Mouse (Mus musculus) hindbrain, embryonic 14.5 days (tissue): Measurements from ENCODE around the gene Lix1l. TPM values are rescaled to one million over a fixed set of nuclear protein-coding genes. Genes with fewer than 3 reads are reported as not detected.

ENCODE experiments used
- ATAC-seq: fragments of 200-750 bp; cut with Nextera tagmentation; 2 replicates; pipeline ENCODE4 v1.8.0; 2017; ENCODE audit warnings: moderate number of reproducible peaks, mild to moderate bottlenecking, moderate TSS enrichment, moderate library complexity; ENCODE audit not compliant: low FRiP score
- DNase-seq: peaks from one replicate; pipeline ENCODE4 v3.0.0-alpha.2; 2015; ENCODE audit warnings: low spot score
- H3K27ac ChIP-seq: fragments of 300-500 bp; sonication (generic); 2 replicates; pipeline ENCODE4 v1.5.1; 2014; ENCODE audit warnings: mild to moderate bottlenecking, moderate library complexity
- H3K27me3 ChIP-seq: fragments of 300-500 bp; sonication (generic); 2 replicates; pipeline ENCODE4 v1.6.1; 2014; ENCODE audit warnings: mild to moderate bottlenecking, low read length, mixed read lengths; ENCODE audit not compliant: control insufficient read depth, insufficient read depth
- H3K36me3 ChIP-seq: fragments of 300-500 bp; sonication (generic); replicated peaks from 2 replicates; pipeline ENCODE4 v1.6.1; 2014; ENCODE audit not compliant: control insufficient read depth, insufficient read depth
- H3K4me1 ChIP-seq: fragments of 300-500 bp; sonication (generic); replicated peaks from 2 replicates; pipeline ENCODE4 v1.6.1; 2014; ENCODE audit warnings: antibody characterized with exemption, low read length, mixed read lengths; ENCODE audit not compliant: control insufficient read depth, insufficient read depth
- H3K4me2 ChIP-seq: fragments of 300-500 bp; sonication (generic); replicated peaks from 2 replicates; pipeline ENCODE4 v1.6.1; 2014; ENCODE audit warnings: mild to moderate bottlenecking, moderate library complexity
- H3K4me3 ChIP-seq: fragments of 300-500 bp; sonication (generic); replicated peaks from 2 replicates; pipeline ENCODE4 v1.5.1; 2014; ENCODE audit warnings: mild to moderate bottlenecking, low read length
- H3K9ac ChIP-seq: fragments of 300-500 bp; sonication (generic); 2 replicates; pipeline ENCODE4 v1.6.1; 2014
- H3K9me3 ChIP-seq: fragments of 300-500 bp; sonication (generic); 2 replicates; pipeline ENCODE4 v1.6.1; 2016; ENCODE audit warnings: low read length; ENCODE audit not compliant: control insufficient read depth
- whole genome bisulfite sequencing: fragments of 180-500 bp; shearing (Covaris S2); extraction: QIAGEN DNeasy Blood & Tissue Kit; methylation state at CpG from one replicate; pipeline ENCODE4 v1.1.7; 2014; 5-methylcytosine and 5-hydroxymethylcytosine counted together
- polyA plus RNA-seq: library from polyadenylated mRNA; unstranded; fragments of >200 nt; fragmentation: Nextera tagmentation; extraction: Ambion mirVana; gene quantifications from 2 replicates; pipeline ENCODE4 v1.2.1, GENCODE M21; 2014

The Lix1l gene
- polyA plus RNA-seq, 1 experiment from 2014 or later, result 6.1 TPM

DNA sequence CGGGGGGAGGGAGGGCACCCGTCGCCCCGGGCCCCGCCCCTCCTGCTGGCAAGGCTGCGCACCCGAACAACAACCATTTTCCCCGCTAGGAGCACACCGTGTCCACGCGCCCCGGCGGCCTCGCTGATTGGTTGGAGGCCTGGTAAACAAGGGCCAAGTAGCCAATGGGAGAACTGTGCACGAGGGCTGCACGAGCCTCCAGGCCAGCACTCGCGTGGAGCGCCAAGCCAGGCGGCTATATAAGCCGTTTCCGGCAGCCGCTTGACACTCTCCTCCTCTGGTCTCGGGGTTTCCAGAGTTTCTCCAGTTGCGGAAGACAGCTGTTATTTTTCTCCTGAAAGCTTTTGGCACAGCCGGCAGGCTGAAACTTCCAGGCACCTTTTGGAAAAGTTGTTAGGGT, 43.3 kb upstream of the Lix1l start, which contains the start of gene Txnip:
Gene Txnip, plus strand, starts transcription at position 264 of the 400 bp plus-strand sequence.
- peaks cover 44% of the 10 kb centered on the region for H3K4me1 ChIP-seq
- under 1% methylated on average over 26 of the region's 26 CpGs for WGBS
- no peaks in the 10 kb centered on the region for H3K9me3 ChIP-seq
- H3K9ac ChIP-seq, result peak within 1 kb of the TSS; percentile 64
- H3K27me3 ChIP-seq, result no peaks in the 10 kb centered on the region
- H3K27ac ChIP-seq, result peak within 1 kb of the TSS; percentile 83
- H3K4me2 ChIP-seq, result peak within 1 kb of the TSS; percentile 85
- ATAC-seq, result peak; percentile 99
- peak; percentile 99 for DNase-seq
- peak within 1 kb of the TSS; percentile 64 for H3K4me3 ChIP-seq
- H3K36me3 ChIP-seq, result peaks cover 21% of the 10 kb centered on the region

DNA sequence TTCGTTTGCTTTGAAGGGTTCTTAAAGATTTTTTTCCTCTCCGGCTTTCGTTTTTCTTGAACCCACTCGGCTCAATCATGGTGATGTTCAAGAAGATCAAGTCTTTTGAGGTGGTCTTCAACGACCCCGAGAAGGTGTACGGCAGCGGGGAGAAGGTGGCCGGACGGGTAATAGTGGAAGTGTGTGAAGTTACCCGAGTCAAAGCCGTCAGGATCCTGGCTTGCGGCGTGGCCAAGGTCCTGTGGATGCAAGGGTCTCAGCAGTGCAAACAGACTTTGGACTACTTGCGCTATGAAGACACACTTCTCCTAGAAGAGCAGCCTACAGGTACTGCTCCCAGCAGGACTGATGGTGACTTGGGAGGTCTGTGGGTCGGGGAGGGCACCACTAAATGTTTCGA, 42.8 kb upstream of the Lix1l start:
- peak overlapping the region; percentile 64 for H3K4me3 ChIP-seq
- peaks cover 44% of the 10 kb centered on the region for H3K4me1 ChIP-seq
- ATAC-seq (no peak; the same call in 1 of the 2 replicates), DNase-seq (peak; percentile 36)
- H3K27me3 ChIP-seq, result no peaks in the 10 kb centered on the region
- no peaks in the 10 kb centered on the region for H3K9me3 ChIP-seq
- H3K36me3 ChIP-seq, result peaks cover 21% of the 10 kb centered on the region
- H3K9ac ChIP-seq, result peak overlapping the region; percentile 61
- peak overlapping the region; percentile 85 for H3K4me2 ChIP-seq
- peak overlapping the region; percentile 66 for H3K27ac ChIP-seq
- 0% methylated on average over 17 of the region's 17 CpGs for WGBS

DNA sequence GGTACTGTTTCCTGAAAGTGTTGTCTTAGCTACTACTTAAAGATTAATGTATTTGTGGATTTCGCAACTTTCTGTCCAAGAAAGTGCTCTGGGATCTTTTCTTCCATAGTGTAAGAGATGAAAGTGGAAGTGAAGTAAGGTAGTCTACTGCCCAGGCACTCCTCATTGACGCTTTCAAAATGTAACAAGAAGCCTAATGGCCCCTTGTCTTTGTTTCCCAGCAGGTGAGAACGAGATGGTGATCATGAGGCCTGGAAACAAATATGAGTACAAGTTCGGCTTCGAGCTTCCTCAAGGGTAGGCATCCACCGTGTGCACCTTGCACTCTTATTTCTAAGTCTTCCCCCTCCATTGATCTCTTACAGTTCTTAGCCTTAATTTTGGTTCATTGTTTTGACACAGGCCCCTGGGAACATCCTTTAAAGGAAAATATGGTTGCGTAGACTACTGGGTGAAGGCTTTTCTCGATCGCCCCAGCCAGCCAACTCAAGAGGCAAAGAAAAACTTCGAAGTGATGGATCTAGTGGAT, 42.2 kb upstream of the Lix1l start:
- 35% methylated on average over 10 of the region's 10 CpGs for WGBS
- Histone ChIP-seq H3K9ac (peak overlapping the region; percentile 61), H3K4me1 (peaks cover 44% of the 10 kb centered on the region), H3K9me3 (no peaks in the 10 kb centered on the region), H3K36me3 (peaks cover 21% of the 10 kb centered on the region), H3K4me2 (peak overlapping the region; percentile 85), H3K27ac (no peak overlapping the region; the same call in 1 of the 2 replicates), H3K27me3 (no peaks in the 10 kb centered on the region), H3K4me3 (peak overlapping the region; percentile 64)
- ATAC-seq, result no peak
- DNase-seq, result no peak

DNA sequence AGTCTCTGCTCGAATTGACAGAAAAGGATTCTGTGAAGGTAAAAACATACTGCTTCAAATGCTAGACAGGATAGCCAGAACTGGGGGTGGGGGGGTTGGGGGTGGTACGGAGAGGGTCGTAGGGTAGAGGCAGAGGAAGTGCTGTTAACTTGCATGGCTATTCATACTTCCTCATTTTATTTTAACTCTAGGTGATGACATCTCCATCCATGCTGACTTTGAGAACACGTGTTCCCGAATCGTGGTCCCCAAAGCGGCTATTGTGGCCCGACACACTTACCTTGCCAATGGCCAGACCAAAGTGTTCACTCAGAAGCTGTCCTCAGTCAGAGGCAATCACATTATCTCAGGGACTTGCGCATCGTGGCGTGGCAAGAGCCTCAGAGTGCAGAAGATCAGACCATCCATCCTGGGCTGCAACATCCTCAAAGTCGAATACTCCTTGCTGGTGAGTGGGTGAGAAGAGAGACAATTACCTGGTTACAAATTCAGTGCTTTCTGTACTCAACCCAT, 41.5 kb upstream of the Lix1l start:
- Histone ChIP-seq H3K9me3 (no peaks in the 10 kb centered on the region), H3K9ac (peak overlapping the region; percentile 61), H3K4me2 (peak overlapping the region; percentile 85), H3K4me3 (peak overlapping the region; percentile 64), H3K36me3 (peaks cover 21% of the 10 kb centered on the region), H3K4me1 (peaks cover 44% of the 10 kb centered on the region), H3K27me3 (no peaks in the 10 kb centered on the region), H3K27ac (no peak overlapping the region)
- DNase-seq (no peak), ATAC-seq (no peak)
- WGBS, result 81% methylated on average over 12 of the region's 12 CpGs

DNA sequence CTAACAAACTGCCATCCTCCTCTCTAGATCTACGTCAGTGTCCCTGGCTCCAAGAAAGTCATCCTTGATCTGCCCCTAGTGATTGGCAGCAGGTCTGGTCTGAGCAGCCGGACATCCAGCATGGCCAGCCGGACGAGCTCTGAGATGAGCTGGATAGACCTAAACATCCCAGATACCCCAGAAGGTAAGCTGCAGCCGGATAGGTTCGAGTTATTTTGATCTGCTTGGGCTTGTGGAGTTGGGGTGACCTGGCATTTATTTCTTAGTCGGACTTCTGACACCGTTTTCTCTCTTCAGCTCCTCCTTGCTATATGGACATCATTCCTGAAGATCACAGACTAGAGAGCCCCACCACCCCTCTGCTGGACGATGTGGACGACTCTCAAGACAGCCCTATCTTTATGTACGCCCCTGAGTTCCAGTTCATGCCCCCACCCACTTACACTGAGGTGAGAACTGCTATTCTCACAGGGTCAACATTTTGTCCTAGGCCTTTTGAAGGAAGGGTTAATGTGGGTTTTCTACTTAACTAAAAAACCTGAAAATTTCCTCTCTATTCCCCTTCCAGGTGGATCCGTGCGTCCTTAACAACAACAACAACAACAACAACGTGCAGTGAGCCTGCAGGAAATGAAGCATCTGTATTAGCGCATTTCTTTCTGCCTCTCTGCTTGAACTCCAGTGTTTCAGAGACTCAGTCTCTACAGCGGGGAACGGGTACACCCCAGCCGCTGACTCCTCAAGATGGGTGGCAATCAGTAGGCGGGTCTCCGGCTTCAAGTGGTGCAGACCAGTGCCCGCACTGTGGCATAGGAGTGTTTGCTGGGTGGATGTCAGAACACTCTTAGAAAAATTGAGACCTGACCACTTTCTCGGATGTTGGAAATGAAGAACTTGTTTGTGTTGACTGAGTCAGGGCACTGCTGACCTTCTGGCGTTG, 40.8 kb upstream of the Lix1l start:
- ATAC-seq (no peak), DNase-seq (no peak)
- H3K4me2 ChIP-seq, result peak overlapping the region; percentile 85
- no peak overlapping the region for H3K27ac ChIP-seq
- H3K4me1 ChIP-seq, result peaks cover 44% of the 10 kb centered on the region
- 87% methylated on average over 23 of the region's 23 CpGs for WGBS
- no peaks in the 10 kb centered on the region for H3K27me3 ChIP-seq
- no peaks in the 10 kb centered on the region for H3K9me3 ChIP-seq
- peak overlapping the region; percentile 61 for H3K9ac ChIP-seq
- peaks cover 21% of the 10 kb centered on the region for H3K36me3 ChIP-seq
- peak overlapping the region; percentile 64 for H3K4me3 ChIP-seq

DNA sequence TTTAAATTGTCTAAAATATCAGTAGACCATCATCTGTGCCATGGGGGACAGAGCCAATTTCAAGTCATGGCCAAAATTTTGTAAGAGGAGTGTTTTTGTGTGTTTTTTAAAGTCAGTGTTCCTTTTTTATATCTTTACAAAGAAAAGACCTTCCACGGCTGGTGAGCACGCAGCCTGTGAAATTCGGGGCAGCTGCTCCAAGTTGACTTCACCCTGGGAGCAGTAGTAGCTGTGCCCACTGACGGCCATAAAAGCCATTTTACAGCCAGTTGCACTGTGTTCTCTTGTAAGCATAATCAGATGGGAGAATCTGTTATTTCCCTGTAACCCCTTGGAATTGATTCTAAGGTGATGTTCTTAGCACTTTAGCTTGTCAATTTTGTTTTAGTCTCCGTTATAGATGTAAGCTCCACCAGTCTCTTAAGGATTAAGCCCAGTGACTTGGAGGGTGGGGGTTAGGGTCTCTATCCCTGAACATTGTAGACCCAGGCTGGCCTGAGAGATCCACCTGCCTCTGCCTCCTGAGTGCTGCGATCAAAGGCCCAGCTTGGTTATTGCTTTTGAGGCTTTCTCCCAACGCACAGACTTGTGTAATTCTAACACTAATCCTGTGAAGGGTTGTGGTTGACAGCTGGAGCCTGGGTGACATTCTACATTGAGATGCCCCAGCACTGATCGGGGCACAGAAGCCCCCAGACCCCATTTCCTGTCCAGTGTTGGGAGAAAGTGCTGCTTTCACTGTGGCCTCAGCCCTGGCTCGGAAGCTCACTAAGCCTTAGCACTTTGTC, 39.9 kb upstream of the Lix1l start:
- no peak for ATAC-seq
- Histone ChIP-seq H3K27me3 (no peaks in the 10 kb centered on the region), H3K9me3 (no peaks in the 10 kb centered on the region), H3K9ac (no peak overlapping the region), H3K4me1 (peaks cover 44% of the 10 kb centered on the region), H3K27ac (no peak overlapping the region), H3K4me3 (peak overlapping the region; percentile 64), H3K4me2 (peak overlapping the region; percentile 85), H3K36me3 (peaks cover 21% of the 10 kb centered on the region)
- 87% methylated on average over 9 of the region's 9 CpGs for WGBS
- no peak for DNase-seq

DNA sequence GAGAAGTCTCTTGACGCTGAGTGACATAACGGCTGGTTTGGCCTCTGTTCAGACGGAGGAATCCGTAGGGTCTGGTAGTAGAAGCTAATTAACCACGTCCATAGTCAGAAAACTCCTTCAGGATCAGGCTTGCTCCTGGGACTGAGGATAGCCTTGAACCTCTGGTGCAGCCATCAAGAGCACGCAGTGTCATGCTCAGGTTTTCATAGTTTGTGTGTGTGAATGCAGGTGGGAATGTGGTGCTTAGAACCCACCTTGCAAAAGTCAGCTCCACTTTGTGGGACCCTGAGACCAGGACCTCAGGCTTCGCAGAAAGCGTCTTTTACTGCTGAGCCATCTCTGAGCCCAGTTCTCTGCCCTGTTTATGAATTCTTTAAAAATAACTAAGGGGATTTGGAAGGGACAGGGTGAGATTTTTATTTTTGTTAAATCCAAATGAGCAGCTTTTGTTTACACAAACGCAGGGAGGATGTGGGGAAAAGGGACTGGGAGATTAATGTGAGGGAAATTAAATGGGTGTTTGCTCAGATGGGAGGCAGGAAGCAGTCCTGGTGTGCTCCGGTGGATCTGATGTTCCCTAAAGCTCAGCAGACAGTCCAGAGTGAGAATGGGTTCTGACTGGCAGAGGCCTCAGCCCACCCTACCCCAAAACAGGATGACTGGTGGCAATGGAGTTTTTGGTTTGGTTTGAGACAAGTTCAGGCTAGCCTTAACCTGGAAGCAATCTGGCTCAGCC, 38.8 kb upstream of the Lix1l start:
- Histone ChIP-seq H3K9ac (no peak overlapping the region), H3K4me2 (peak overlapping the region; percentile 85), H3K4me1 (peaks cover 34% of the 10 kb centered on the region), H3K4me3 (no peak overlapping the region), H3K36me3 (peaks cover 21% of the 10 kb centered on the region), H3K27ac (peak overlapping the region; percentile 54; the same call in 1 of the 2 replicates), H3K27me3 (no peaks in the 10 kb centered on the region), H3K9me3 (no peaks in the 10 kb centered on the region)
- DNase-seq, result no peak
- 54% methylated on average over 10 of the region's 10 CpGs for WGBS
- no peak for ATAC-seq

DNA sequence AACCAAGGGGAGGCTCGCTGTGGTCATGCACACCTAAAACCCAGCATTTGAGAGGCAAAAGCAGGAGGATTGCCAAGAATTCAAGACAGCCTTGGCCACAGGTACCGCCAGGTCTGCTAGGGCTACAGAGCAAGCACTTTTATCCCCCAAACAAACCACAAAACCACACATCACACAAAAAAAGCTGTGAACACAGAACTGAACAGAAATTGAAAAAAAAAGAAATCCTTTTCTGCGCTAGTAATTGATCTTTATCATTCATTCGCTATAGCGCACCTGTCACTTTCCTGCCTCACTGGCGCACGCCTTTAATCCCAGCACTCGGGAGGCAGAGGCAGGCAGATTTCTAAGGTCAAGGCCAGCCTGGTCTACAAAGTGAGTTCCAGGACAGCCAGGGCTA, 37.7 kb upstream of the Lix1l start:
- Histone ChIP-seq H3K9me3 (no peaks in the 10 kb centered on the region), H3K9ac (no peak overlapping the region), H3K4me3 (no peak overlapping the region), H3K4me1 (peaks cover 33% of the 10 kb centered on the region), H3K4me2 (no peak overlapping the region), H3K27ac (no peak overlapping the region), H3K36me3 (peaks cover 21% of the 10 kb centered on the region), H3K27me3 (no peaks in the 10 kb centered on the region)
- ATAC-seq (no peak), DNase-seq (no peak)
- WGBS, result 97% methylated on average over 8 of the region's 8 CpGs
